Mouse (Mus musculus): ENCODE measurements at regions not wholly inside any gene's neighbourhood (a gene's known extent, or its start where the extent isn't known, plus 50 kb on each side); places are given as distances from the start of the nearest gene placed in this dataset.
"Not testable (repeated sequence)": the region's sequence is repeated elsewhere in the genome, so short reads cannot be mapped to it uniquely, and the experiment has no call there.

DNA sequence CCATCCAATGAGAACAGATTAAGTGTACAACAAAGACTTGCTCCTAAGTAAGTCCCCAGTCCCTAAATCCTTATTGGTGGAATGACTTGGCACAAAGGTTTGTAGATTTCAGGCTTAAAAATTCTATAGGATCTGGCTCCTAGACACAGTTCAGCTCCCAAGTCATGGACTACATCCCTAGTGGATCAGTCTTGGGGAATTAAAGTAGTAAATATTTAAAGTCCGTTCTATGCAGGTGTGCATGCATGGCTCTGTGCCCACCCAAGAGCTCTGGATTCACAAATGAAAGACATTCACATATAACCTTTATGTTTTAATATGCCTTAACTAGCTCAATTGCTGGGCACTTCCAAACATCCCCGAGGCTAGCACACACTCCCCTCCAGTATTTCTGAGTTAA is 162.8 kb downstream of the Akr1d1 start:
- DNase-seq (ENCODE audit: low spot score) = no peak

DNA sequence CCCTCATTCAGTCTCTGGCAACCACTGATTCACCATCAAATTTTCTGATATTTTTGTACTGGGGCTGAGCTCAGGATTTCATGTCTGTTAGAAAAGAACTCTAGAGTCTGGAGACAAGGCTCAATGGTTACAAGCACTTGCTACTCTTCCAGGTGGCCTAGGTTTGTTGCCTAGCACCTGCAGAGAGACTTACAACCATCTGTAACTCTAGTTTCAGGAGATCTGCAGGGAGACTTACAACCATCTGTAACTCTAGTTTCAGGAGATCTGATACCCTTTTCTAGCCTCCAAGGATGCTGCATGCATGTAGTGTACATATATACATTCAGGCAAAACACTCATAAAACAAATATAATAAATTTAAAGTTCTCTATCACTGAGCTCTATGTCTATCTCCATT is 166.1 kb downstream of the Akr1d1 start:
- no peak for DNase-seq (ENCODE audit: low spot score)

DNA sequence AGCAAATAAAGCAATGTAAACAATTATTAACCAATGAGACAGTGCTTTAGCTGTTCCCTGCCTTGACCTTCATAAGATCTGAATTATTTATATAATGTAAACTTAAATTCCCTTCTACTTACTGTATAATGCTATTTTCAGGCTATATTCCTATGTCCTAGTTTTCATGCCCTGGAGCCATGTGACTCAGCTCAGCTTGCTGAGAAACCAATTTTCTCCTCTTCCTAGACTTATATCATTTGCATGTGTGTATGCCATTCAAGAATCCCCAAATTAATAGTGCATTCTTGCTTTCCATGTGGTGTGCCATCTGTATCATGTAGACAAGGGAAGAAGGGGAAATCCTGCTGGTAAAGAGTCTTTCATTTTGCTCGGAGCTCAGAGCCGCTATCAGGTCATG is 166.7 kb upstream of the Trim24 start:
- no peak for DNase-seq (ENCODE audit: low spot score)

DNA sequence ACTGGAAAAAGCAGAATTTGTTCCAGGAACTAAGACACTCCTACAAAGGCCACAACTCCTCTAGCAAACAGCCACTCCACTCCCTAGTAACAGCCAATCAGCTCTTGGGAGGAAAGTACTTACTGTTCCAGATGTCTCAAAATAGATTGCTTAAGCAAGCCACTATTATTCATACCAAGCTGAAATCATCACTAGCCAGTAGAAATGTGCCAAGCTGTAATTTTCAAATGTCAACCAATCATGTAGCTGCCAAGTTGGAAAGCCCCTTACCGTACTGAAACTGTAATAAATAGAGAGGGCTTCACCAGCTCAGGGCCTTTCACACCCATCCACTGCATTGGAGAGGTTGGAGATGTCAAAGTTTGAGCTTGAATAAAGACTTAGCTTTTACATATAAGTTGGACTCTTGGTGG is 164.9 kb upstream of the Trim24 start:
- no peak for DNase-seq (ENCODE audit: low spot score)

DNA sequence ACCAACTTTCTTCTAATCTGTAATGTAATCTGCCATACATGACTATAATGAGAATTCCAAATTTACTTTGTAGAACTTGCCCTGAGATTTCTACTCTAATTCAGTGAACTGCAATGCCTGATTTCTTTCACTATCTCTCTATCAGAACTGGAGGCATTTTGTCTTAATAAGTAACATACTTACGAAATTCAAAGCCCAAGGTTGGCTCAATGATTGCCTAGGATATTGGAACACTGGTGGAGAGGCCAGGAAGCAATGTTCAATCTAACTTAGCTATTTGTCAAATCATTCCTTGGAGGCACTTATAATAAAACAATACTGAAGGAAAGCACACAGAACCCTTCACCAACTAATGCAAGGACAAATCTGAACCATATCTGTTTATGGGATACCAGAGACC is 162.9 kb upstream of the Trim24 start:
- DNase-seq (ENCODE audit: low spot score) = not testable (repeated sequence)

DNA sequence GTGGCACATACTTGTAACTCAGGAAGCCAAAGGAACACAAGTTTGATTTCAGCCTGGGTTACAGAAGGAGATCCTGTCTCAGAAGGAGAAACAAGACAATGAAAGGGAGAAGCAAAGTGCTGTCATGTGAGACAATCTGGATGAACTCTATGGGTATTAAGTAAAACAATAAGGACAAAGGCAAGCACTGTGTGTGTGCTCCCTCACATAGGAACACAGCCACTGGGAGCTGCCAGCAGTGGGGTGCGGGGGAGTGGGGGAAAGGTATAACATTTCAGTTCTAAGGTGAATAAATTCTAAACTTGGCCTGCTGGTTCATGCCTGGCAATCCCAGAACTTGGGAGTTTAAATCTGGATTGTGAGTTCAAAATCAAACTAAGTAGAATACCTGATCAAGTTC is 158.8 kb upstream of the Trim24 start:
- no peak for DNase-seq (ENCODE audit: low spot score)

DNA sequence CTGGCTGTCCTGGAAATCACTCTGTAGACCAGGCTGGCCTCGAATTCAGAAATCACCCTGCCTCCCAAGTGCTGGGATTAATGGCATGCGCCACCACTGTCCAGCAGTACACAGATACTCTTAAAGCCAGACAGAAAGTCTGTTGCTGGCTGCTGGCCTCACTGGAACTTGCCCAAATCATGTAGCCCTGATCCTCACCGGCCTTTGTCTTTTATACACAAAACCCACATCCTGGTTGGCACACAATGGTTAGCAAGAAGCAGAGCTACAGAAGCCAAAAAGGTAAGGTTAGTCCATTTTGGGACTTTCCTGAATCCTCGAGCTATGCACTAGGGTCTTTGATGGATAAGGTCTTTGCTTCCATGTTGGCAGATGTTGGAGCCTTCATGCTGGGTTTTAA is 157.2 kb upstream of the Trim24 start:
- no peak for DNase-seq (ENCODE audit: low spot score)

DNA sequence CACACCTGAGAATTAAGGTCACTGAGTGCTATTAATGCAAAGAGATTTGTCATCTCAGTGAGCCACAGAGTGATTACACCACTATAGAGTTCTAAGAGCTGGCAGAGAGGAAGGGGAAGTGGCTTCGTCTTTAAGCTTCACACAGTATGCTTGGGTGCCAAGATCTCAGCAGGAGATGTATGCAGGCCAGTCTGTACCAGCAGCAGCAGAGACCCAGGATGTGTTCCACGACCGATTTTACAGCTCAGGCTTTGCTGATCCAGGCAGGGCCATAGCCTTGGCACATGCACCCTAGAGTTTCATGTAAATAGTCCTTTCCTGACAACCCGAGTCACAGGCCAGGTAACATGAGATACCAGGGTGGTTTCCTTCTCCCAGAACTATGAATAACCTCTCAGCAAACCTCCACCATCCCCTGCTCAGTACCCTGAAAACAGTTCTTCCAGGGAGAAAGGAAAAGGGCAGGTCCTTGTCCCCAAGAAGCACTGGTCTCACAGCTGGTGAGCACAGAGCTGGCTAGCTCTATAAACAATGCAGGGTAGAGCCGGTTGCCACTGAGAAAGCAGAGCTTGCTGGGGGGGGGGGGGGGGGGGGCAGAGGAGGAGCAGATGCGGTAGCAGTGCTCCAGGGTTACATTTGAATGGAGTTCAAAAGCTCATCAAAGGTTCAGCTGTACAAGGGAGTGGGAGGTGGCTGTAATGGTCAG is 156.2 kb upstream of the Trim24 start:
- no peak for DNase-seq (ENCODE audit: low spot score)

DNA sequence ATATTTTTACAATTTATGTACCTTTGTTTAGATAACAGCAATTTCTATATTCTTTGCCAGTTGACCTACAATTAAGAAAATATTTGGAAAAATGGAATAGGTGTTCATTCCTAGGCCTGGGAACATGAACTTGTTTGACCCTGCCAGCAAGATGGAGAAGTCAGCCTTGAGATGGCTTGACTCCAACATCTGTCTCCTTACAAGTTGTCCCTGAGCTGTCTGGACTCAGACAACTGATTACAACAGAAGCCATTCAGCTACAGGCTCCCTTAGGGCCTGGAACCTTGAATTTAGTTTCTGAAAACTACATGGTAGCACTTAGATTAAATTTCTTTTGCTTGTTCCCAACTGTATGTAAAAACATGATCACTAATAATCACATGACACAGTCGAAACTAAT is 148.9 kb upstream of the Trim24 start:
- no peak for DNase-seq (ENCODE audit: low spot score)

DNA sequence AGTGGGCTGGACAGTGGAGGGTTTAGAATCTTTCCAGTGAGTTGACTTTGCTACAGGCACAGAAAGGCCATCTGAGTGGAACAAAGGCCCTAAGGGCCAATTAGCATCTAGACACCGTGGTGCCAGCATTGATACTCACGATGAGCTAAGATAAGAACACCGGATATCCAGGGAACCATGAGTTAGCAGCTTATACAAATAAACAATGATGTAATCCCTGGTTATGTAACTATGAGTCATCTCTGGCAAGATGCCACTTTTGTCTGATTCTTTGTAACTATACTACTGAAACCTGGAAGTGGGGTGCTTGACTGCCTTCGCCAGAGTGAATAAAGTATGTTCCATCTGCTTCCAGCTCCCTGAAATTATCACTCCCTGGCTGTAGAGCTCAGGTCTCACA is 147.3 kb upstream of the Trim24 start:
- DNase-seq (ENCODE audit: low spot score) = peak; percentile 81

DNA sequence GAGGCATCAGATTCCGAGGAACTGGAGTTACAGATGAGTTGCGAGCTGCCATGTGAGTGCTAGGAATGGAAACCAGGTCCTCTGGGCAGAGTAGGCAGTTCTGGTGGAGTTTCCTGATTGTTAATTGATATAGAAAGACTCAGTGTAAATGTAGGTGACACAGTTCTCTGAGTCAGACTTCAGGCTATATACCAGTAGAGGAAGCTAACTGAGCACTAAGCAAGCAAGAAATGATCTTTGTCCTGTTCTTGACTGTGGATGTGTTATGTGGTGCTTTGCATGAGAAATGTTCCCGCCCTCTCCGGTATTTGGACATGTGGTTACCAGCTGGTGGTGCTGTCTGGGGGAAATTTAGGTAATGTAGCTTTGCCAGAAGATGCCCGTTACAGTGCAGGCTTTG is 146.4 kb upstream of the Trim24 start:
- DNase-seq (ENCODE audit: low spot score) = no peak

DNA sequence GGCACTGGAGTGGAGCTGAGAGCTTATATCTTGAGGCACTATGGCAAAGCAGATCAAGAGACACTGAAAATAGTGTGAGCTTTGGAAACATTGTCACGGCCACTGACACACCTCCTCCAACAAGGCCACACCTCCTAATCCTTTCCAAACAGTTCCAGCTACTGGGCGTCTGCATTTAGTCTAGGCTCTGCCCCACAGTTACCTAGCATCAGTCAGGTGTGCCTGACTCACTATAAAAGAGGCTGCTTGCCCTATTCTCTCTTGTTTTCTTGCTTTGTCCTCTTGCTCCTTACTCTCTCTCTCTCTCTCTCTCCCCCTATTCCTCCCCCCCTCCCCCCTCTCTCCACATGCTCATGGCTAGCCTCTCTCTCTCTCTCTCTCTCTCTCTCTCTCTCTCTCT is 142.0 kb upstream of the Trim24 start:
- no peak for DNase-seq (ENCODE audit: low spot score)

DNA sequence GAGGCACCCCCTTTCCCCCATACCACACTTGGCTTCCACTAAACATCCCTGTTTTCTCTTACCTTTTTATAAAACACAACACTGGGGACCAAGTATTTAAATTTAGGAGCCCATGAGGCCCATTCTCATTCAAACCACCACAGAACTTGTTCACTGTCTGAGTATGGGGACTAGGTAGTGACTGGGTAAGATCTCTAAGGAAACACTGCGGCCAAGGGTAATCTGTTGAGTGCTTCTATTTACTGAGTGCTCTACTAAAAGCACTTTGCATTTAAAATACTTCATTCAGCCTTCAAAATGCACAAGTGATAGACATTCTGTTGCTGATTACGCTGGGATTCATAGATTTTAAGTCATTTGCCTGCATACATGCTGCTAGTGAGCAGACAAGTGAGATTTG is 141.4 kb upstream of the Trim24 start:
- no peak for DNase-seq (ENCODE audit: low spot score)

DNA sequence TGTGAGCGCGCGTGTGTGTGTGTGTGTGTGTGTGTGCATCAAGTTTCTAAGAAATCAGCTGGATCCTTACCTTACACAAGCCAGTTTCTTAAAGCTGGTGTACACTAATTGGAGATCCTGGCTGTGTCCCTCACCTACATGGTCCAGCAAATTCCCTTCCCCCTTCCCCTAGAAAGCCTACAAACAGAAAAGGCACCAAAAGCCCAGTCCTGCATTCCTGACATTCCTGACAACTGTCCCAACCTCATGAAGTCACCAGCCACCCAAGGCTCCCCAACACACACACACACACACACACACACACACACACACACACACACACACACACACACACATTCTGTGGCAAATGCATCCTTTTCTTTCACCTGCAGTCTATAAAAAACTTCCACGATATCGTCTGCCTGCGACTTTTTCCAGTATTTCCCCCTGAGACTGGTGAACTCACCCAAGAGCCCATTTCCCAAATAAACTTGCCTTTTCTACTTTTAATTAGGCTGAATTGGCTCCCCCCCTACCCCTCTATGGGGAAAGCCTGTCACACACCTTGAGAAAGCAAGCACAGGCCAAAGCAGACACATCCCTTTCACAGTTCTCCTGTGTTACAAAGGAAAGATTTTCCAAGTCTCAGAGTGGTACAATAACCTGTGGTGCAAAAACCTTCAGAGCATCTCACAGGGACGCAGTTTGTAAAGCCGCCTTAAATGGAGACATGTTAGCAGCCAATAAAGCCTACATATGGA is 139.9 kb upstream of the Trim24 start:
- DNase-seq (ENCODE audit: low spot score) = no peak

DNA sequence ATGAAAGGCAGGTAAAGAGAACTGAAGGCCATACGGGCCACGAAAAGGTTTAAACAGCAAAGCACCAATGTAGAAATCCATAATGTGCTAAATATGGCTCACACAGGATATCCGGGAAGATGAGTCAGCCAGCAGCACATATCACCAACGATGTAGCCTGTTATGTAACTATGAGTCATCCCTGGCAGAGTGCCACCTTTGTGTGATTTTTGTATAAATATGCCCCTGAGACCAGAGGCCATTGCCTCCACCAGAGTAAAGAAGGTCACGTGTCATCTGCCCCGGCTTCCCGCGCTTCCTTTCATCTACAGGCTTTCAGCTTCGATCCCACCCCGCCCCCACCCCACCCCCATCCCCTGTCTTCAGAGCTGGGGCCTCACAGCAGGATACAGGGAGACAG is 138.2 kb upstream of the Trim24 start:
- DNase-seq (ENCODE audit: low spot score) = peak; percentile 94

DNA sequence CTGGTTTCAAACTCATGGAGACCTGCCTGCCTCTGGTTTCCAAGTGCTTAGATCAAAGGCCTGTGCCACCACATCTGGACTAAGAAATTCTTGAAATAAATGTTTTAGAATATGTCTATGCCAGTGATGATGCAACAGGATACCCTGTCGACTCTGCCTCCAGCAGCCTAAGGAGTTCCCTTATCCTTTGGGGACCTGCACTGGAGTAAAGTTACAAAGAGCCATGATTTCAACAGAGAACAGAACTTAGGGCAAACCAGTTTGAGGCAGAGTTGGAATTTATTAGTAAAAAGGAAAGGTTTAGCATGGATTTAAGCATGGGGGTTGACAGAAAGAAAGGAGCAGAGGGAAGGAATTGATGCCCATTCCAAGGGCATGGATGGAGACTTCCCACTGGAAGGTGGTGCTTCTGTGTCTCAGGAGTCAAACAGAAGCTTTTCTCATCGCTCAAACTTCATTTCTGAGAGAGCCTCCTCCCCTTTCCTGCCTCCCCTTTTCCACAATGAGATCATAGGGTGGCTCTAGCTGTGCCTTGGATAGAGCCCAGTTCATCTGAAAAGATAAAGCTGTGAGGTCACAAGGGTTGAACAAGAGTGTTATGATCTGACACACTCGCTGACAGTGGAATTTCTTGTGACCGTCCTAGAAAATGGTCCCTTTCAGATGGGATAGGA is 135.2 kb upstream of the Trim24 start:
- DNase-seq (ENCODE audit: low spot score) = no peak

DNA sequence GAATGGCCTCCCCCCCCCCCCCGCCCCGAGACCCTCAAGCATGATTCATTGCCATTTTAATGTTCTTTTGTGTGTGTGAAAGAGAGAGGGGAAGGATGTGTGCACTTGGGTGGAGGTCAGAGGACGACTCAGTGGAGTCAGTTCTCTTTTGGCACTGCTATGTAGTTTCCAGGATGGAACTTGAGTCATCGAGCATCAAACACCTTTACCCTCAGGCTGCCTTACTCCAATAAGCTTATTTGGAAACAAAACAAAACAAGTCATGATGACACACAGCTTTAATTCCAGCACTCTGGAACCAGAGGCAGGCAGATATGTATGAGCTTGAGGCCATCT is 134.7 kb upstream of the Trim24 start:
- DNase-seq (ENCODE audit: low spot score) = no peak

DNA sequence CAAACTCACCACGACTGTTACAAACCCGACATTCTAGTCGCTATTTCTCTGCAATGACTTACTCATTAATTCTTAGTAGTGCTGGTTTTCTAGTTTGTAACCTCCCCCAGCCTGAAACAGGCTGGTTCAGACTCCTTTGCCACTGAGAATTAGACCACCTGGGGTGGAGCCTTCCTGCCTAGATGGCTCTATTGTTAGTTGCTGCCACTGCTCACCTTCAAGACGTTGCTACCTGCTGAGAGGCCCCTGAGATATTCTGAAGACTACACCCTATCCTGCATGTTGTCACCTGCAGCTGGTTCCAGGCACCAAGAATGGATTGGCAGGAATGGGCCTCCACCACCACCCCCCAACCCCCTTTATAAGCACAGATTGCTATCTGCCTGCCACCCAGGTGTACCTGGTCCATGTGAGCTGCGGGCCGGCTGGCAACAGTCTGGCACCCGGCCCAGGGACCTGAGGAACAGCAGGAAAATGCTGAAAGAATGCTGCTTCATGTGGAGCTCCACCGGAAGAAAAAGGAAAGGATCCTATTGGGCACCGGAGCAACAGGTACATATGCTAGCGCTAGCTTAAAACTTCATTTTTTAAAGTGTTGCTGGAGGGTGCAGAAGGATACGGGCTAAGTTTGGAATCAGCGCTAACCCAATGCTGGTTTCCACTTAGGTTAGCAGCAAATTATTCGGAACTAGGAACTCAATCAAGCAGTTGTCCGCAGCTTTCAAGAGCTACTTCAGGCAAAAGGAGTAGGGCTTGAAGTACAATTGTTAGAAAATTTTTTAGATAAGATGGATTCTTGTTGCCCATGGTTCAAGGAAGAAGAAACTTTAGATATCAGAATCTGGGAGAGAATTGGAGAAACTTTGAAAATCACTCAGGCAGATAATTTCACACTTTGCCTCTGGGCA is 129.4 kb upstream of the Trim24 start:
- DNase-seq (ENCODE audit: low spot score) = no peak

DNA sequence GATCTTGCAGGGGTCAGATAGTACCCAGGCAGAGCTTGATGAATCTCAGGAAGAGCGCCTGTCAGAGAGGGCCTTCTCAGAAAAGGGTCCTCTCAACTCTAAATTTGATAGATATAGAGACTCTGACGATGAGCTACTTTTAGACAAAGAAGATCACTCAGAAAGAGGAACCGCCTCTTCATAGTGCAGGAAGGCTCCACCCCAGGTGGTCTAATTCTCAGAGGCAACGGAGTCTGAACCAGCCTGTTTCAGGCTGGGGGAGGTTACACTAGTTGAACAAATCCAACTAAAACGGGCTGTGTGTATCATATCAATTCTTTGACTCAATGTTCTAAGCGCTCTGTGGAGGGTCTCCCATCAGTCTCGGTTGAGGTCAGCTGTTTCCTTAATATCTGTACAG is 128.7 kb upstream of the Trim24 start:
- DNase-seq (ENCODE audit: low spot score) = not testable (repeated sequence)

DNA sequence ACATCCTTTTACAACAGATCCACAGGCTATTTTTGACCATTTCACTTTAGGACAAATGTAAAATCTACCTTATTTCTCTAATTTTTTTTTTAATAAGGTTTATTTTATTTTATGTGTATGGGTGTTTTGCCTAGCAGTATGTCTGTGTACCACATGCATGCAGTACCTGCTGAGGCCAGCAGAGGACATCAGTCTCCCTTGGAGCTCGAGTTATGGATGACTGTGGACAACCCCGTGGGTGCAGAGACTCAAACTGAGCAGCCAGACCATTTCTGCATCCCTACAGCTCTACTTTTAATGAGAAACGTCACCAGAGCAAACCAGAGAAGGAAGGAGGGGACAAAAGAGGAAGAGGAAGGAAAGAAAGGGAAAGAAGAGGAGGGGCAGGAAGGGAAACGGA is 125.9 kb upstream of the Trim24 start:
- no peak for DNase-seq (ENCODE audit: low spot score)

DNA sequence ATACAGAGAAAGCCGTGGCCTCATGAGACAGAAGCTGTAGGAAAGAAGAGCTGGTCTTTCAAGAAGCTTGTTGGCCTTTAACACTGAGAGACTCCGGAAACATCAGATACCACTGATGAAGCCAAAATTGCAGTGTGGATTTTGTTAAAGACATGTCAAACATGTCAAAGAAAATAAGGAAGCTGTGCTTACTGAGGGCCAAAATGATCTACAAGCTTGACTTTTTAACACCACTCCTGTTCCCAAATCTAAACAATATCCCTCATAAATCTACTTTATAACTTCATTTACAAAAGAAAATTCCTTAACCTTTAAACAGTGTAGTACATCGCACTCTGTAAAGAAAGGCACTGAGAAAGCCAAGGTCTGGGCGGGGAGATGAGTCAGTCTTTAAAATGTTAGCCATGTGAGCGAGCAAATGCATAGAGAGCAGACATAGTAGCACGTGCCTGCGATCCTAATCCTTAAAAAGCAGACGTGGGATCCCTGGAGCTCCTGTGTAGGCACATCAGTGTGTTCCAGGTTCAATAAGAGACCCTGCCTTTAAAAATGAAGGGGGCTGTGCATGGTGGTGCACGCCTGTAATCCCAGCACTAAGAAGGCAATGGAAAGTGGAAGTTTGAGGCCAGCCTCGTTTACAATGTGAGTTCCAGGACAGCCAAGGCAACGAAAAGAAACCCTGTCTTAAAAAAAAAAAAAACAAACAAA is 125.1 kb upstream of the Trim24 start:
- DNase-seq (ENCODE audit: low spot score) = no peak

DNA sequence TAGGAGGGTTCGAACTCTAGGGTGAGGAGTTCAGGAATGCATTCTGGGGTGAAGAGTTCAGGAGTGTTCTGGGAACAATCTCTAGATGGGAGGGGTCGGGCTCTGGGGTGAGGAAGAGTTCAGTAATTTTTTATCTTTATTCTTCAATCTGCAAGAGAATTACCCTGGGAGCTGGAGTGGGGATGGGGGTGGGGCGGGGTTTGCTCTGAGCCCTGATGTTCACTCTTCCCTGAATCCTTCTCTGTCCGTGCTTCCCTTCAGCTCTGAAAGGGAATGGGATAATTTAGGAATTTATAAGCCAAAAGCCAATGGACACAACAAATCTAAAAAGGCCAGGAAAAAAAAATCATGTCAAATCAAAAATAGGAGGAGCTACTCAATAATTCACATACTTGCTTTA is 122.8 kb upstream of the Trim24 start:
- not testable (repeated sequence) for DNase-seq (ENCODE audit: low spot score)
